Mouse (Mus musculus) lung, adult 2 months (tissue): ENCODE measurements around the gene Krtcap3. TPM values are rescaled to one million over a fixed set of nuclear protein-coding genes. Genes with fewer than 3 reads are reported as not detected.
A peak's percentile ranks its signal among the peaks of the same experiment; 100 is the strongest.

Source experiments
- DNase-seq: peaks from one replicate; pipeline ENCODE4 v3.0.0; 2022
- H3K4me1 ChIP-seq: fragments of 200-500 bp; 2 replicates; pipeline ENCODE4 v1.6.1; 2011; ENCODE audit warnings: low read length; ENCODE audit not compliant: control insufficient read depth, insufficient read depth
- H3K4me3 ChIP-seq: fragments of 200-500 bp; replicated peaks from 2 replicates; pipeline ENCODE3; 2011; ENCODE audit warnings: low read depth, mild to moderate bottlenecking, control low read depth, low read length; ENCODE audit errors: extremely low read depth
- CTCF ChIP-seq: fragments of 200-500 bp; IDR thresholded peaks from 2 replicates; pipeline ENCODE4 v1.5.1; 2011; ENCODE audit warnings: mild to moderate bottlenecking, low read length, control low read depth; ENCODE audit not compliant: insufficient read depth
- POLR2A ChIP-seq: fragments of 200-500 bp; IDR thresholded peaks from 2 replicates; pipeline ENCODE4 v1.6.1; 2011; ENCODE audit warnings: low read depth, mild to moderate bottlenecking, control low read depth, low read length, borderline replicate concordance; ENCODE audit errors: extremely low read depth
- WGBS: fragments of 180-500 bp; shearing (Covaris S2); methylation state at CpG from one replicate; pipeline ENCODE4 v1.1.7; 2018; 5-methylcytosine and 5-hydroxymethylcytosine counted together
- polyA plus RNA-seq: library from polyadenylated mRNA; depleted of rRNA; stranded (reverse); fragments of >200 nt; gene quantifications from 2 replicates; pipeline ENCODE4 v1.2.3, GENCODE M21; 2012

The Krtcap3 gene
- polyA plus RNA-seq, 1 experiment, result 71.3 TPM

- WGBS, result 90% methylated on average over 6 of the region's 6 CpGs
- Histone ChIP-seq H3K4me3 (no peak overlapping the region), H3K4me1 (no peaks in the 10 kb centered on the region)
- TF ChIP-seq CTCF, result no peak
- no peak for DNase-seq
Observed at GRCm38 (mm10) chr5:31273018-31273417, 21.5 kb downstream of the Krtcap3 start.

GRCm38 (mm10) chr5:31279245-31279988 is 27.9 kb downstream of the Krtcap3 start:
- H3K4me3 ChIP-seq, result no peak overlapping the region
- WGBS, result 77% methylated on average over 20 of the region's 20 CpGs
- no peaks in the 10 kb centered on the region for H3K4me1 ChIP-seq
- no peak for DNase-seq
- no peak for TF ChIP-seq POLR2A
- no peak for TF ChIP-seq CTCF

- Histone ChIP-seq H3K4me3 (no peak overlapping the region), H3K4me1 (peaks cover 6% of the 10 kb centered on the region)
- no peak for DNase-seq
- TF ChIP-seq POLR2A (no peak), CTCF (no peak)
- WGBS, result 53% methylated on average over 4 of the region's 4 CpGs
Observed at GRCm38 (mm10) chr5:31288225-31288624, 36.7 kb downstream of the Krtcap3 start.

- no peak for TF ChIP-seq POLR2A
- no peak for TF ChIP-seq CTCF
- DNase-seq, result no peak
- Histone ChIP-seq H3K4me1 (peaks cover 6% of the 10 kb centered on the region), H3K4me3 (no peak overlapping the region)
- 38% methylated on average over 3 of the region's 3 CpGs for WGBS
Observed at GRCm38 (mm10) chr5:31288655-31289054, 37.2 kb downstream of the Krtcap3 start.

GRCm38 (mm10) chr5:31289626-31290230 is 38.2 kb downstream of the Krtcap3 start:
- DNase-seq, result no peak
- peaks cover 6% of the 10 kb centered on the region for H3K4me1 ChIP-seq
- H3K4me3 ChIP-seq, result no peak overlapping the region
- WGBS, result 72% methylated on average over 3 of the region's 3 CpGs
- TF ChIP-seq POLR2A (no peak), CTCF (no peak)

GRCm38 (mm10) chr5:31290521-31291360 is 39.2 kb downstream of the Krtcap3 start, which contains the start of gene Ift172:
Gene Ift172, minus strand, starts transcription at chr5:31291116.
- 2% methylated on average over 45 of the region's 45 CpGs for WGBS
- H3K4me1 ChIP-seq, result peaks cover 6% of the 10 kb centered on the region
- peak within 1 kb of the TSS; percentile 90 for H3K4me3 ChIP-seq
- TF ChIP-seq POLR2A (peak; percentile 88; the same call in 1 of the 2 replicates), CTCF (no peak)
- peak; percentile 94 for DNase-seq

GRCm38 (mm10) chr5:31291361-31291688 is 39.8 kb downstream of the Krtcap3 start:
- peak overlapping the region; percentile 80 for H3K4me3 ChIP-seq
- H3K4me1 ChIP-seq, result peaks cover 6% of the 10 kb centered on the region
- no peak for DNase-seq
- TF ChIP-seq CTCF (no peak), POLR2A (no peak)
- 2% methylated on average over 9 of the region's 9 CpGs for WGBS

GRCm38 (mm10) chr5:31294964-31295605 is 43.6 kb downstream of the Krtcap3 start:
- TF ChIP-seq CTCF (no peak), POLR2A (no peak)
- Histone ChIP-seq H3K4me1 (peaks cover 6% of the 10 kb centered on the region), H3K4me3 (peak overlapping the region; percentile 51)
- DNase-seq, result no peak
- WGBS, result 10% methylated on average over 29 of the region's 29 CpGs

- TF ChIP-seq CTCF (no peak), POLR2A (no peak)
- peak within 1 kb of the TSS; percentile 51 for H3K4me3 ChIP-seq
- peak; percentile 19 for DNase-seq
- peaks cover 3% of the 10 kb centered on the region for H3K4me1 ChIP-seq
- under 1% methylated on average over 46 of the region's 46 CpGs for WGBS
Observed at GRCm38 (mm10) chr5:31295606-31296141, 44.2 kb downstream of the Krtcap3 start, which contains the start of gene Fndc4. Gene Fndc4, minus strand, starts transcription at chr5:31296080.
